Mouse (Mus musculus) embryonic facial prominence, embryonic 13.5 days (tissue): ENCODE results near the gene Gtf2h4. TPM values are rescaled to one million over a fixed set of nuclear protein-coding genes. Genes with fewer than 3 reads are reported as not detected.
A peak's percentile ranks its signal among the peaks of the same experiment; 100 is the strongest.

Experiments
- ATAC-seq: fragments of 200-750 bp; cut with Nextera tagmentation; 2 replicates; pipeline ENCODE4 v1.8.0; 2017; ENCODE audit warnings: low read depth; ENCODE audit not compliant: insufficient number of reproducible peaks, insufficient read depth, low FRiP score, low TSS enrichment
- H3K27ac ChIP-seq: fragments of 300-500 bp; sonication (generic); 2 replicates; pipeline ENCODE4 v1.5.1; 2015; ENCODE audit warnings: moderate library complexity, mild to moderate bottlenecking, inconsistent platforms
- H3K27me3 ChIP-seq: fragments of 300-500 bp; sonication (generic); 2 replicates; pipeline ENCODE4 v1.6.1; 2015; ENCODE audit warnings: mild to moderate bottlenecking, inconsistent platforms
- H3K36me3 ChIP-seq: fragments of 300-500 bp; sonication (generic); 2 replicates; pipeline ENCODE4 v1.6.1; 2015; ENCODE audit warnings: mild to moderate bottlenecking, inconsistent platforms
- H3K4me1 ChIP-seq: fragments of 300-500 bp; sonication (generic); 2 replicates; pipeline ENCODE4 v1.6.1; 2015; ENCODE audit warnings: inconsistent platforms
- H3K4me2 ChIP-seq: fragments of 300-500 bp; sonication (generic); 2 replicates; pipeline ENCODE4 v1.6.1; 2015; ENCODE audit warnings: moderate library complexity, mild to moderate bottlenecking, inconsistent platforms
- H3K4me3 ChIP-seq: fragments of 300-500 bp; sonication (generic); 2 replicates; pipeline ENCODE4 v1.5.1; 2015; ENCODE audit warnings: mild to moderate bottlenecking, inconsistent platforms
- H3K9ac ChIP-seq: fragments of 300-500 bp; sonication (generic); 2 replicates; pipeline ENCODE4 v1.6.1; 2015; ENCODE audit warnings: mild to moderate bottlenecking, inconsistent platforms
- H3K9me3 ChIP-seq: fragments of 300-500 bp; sonication (generic); 2 replicates; pipeline ENCODE4 v1.6.1; 2016; ENCODE audit warnings: inconsistent platforms
- WGBS: fragments of 180-500 bp; shearing (Covaris S2); methylation state at CpG from one replicate; pipeline ENCODE4 v1.1.7; 2015; ENCODE audit warnings: mixed read lengths; 5-methylcytosine and 5-hydroxymethylcytosine counted together
- polyA plus RNA-seq: library from polyadenylated mRNA; unstranded; fragments of >200 nt; fragmentation: Nextera tagmentation; extraction: Ambion mirVana; gene quantifications from 2 replicates; pipeline ENCODE4 v1.2.1, GENCODE M21; 2015

Gene Gtf2h4
- polyA plus RNA-seq, 1 experiment from 2014 or later, result 48.6 TPM

- WGBS, result under 1% methylated on average over 61 of the region's 61 CpGs
- Histone ChIP-seq H3K9me3 (no peaks in the 10 kb centered on the region), H3K4me2 (peak within 1 kb of the TSS; percentile 84), H3K9ac (peak within 1 kb of the TSS; percentile 86), H3K4me3 (peak within 1 kb of the TSS; percentile 74), H3K4me1 (peaks cover 16% of the 10 kb centered on the region), H3K36me3 (peaks cover 54% of the 10 kb centered on the region), H3K27ac (peak within 1 kb of the TSS; percentile 85), H3K27me3 (no peaks in the 10 kb centered on the region)
- peak; percentile 81 for ATAC-seq
Measured at GRCm38 (mm10) chr17:35667334-35668065, 6.0 kb downstream of the Gtf2h4 start, which contains the start of gene Vars2. Gene Vars2, minus strand, starts transcription at chr17:35667592.

GRCm38 (mm10) chr17:35666851-35667256, 6.7 kb downstream of the Gtf2h4 start:
- Histone ChIP-seq H3K4me2 (peak overlapping the region; percentile 84), H3K4me3 (peak overlapping the region; percentile 74), H3K4me1 (peaks cover 14% of the 10 kb centered on the region), H3K36me3 (peaks cover 55% of the 10 kb centered on the region), H3K9ac (peak overlapping the region; percentile 86), H3K27me3 (no peaks in the 10 kb centered on the region), H3K27ac (peak overlapping the region; percentile 85), H3K9me3 (no peaks in the 10 kb centered on the region)
- 6% methylated on average over 13 of the region's 13 CpGs for WGBS
- ATAC-seq, result peak; percentile 33

GRCm38 (mm10) chr17:35665957-35666515, 7.5 kb downstream of the Gtf2h4 start:
- Histone ChIP-seq H3K9ac (0 out of 2 replicates have a peak overlapping the region, but pooled peaks have one; percentile 41), H3K4me1 (peaks cover 14% of the 10 kb centered on the region), H3K9me3 (no peaks in the 10 kb centered on the region), H3K4me2 (peak overlapping the region; percentile 84), H3K4me3 (peak overlapping the region; percentile 74; the same call in 1 of the 2 replicates), H3K27me3 (no peaks in the 10 kb centered on the region), H3K27ac (no peak overlapping the region), H3K36me3 (peaks cover 58% of the 10 kb centered on the region)
- no peak for ATAC-seq
- 80% methylated on average over 17 of the region's 17 CpGs for WGBS

GRCm38 (mm10) chr17:35653086-35653485, 20.5 kb downstream of the Gtf2h4 start:
- H3K4me1 ChIP-seq, result no peaks in the 10 kb centered on the region
- no peak overlapping the region for H3K27ac ChIP-seq
- H3K4me2 ChIP-seq, result no peak overlapping the region
- ATAC-seq, result no peak
- no peaks in the 10 kb centered on the region for H3K9me3 ChIP-seq
- H3K9ac ChIP-seq, result no peak overlapping the region
- peaks cover 38% of the 10 kb centered on the region for H3K36me3 ChIP-seq
- WGBS, result 60% methylated on average over 2 of the region's 2 CpGs
- H3K27me3 ChIP-seq, result no peaks in the 10 kb centered on the region
- no peak overlapping the region for H3K4me3 ChIP-seq

- Histone ChIP-seq H3K9me3 (no peaks in the 10 kb centered on the region), H3K36me3 (peaks cover 1% of the 10 kb centered on the region; the same call in 1 of the 2 replicates), H3K4me1 (no peaks in the 10 kb centered on the region), H3K27ac (no peak overlapping the region), H3K9ac (no peak overlapping the region), H3K27me3 (no peaks in the 10 kb centered on the region; the same call in none of the 2 replicates), H3K4me2 (no peak overlapping the region), H3K4me3 (no peak overlapping the region)
- WGBS, result 63% methylated on average over 2 of the region's 2 CpGs
- no peak for ATAC-seq
Measured at GRCm38 (mm10) chr17:35649429-35649828, 24.1 kb downstream of the Gtf2h4 start.

GRCm38 (mm10) chr17:35643609-35644236, 29.8 kb downstream of the Gtf2h4 start, which contains the start of gene Mucl3:
Gene Mucl3, minus strand, starts transcription at chr17:35643695.
- Histone ChIP-seq H3K27ac (no peak within 1 kb of the TSS), H3K9me3 (no peaks in the 10 kb centered on the region), H3K9ac (no peak within 1 kb of the TSS), H3K4me1 (0 out of 2 replicates have a peak, but pooled peaks cover 5% of the 10 kb centered on the region), H3K4me2 (no peak within 1 kb of the TSS), H3K36me3 (no peaks in the 10 kb centered on the region), H3K27me3 (peaks cover 7% of the 10 kb centered on the region), H3K4me3 (no peak within 1 kb of the TSS)
- no peak for ATAC-seq
- WGBS, result 75% methylated on average over 13 of the region's 13 CpGs

- ATAC-seq, result no peak
- peak overlapping the region; percentile 50 for H3K4me2 ChIP-seq
- peaks cover 11% of the 10 kb centered on the region; the same call in 1 of the 2 replicates for H3K4me1 ChIP-seq
- no peaks in the 10 kb centered on the region for H3K36me3 ChIP-seq
- 84% methylated on average over 6 of the region's 6 CpGs for WGBS
- peaks cover 7% of the 10 kb centered on the region for H3K27me3 ChIP-seq
- no peak overlapping the region for H3K4me3 ChIP-seq
- H3K9ac ChIP-seq, result no peak overlapping the region
- H3K27ac ChIP-seq, result 0 out of 2 replicates have a peak overlapping the region, but pooled peaks have one; percentile 16
- no peaks in the 10 kb centered on the region for H3K9me3 ChIP-seq
Measured at GRCm38 (mm10) chr17:35639352-35639751, 34.2 kb downstream of the Gtf2h4 start.

GRCm38 (mm10) chr17:35638475-35639190, 34.9 kb downstream of the Gtf2h4 start:
- Histone ChIP-seq H3K9ac (no peak overlapping the region), H3K36me3 (no peaks in the 10 kb centered on the region), H3K9me3 (no peaks in the 10 kb centered on the region), H3K27ac (0 out of 2 replicates have a peak overlapping the region, but pooled peaks have one; percentile 44), H3K4me1 (peaks cover 11% of the 10 kb centered on the region; the same call in 1 of the 2 replicates), H3K4me3 (no peak overlapping the region), H3K27me3 (peaks cover under 1% of the 10 kb centered on the region), H3K4me2 (peak overlapping the region; percentile 50)
- peak; percentile 87; the same call in 1 of the 2 replicates for ATAC-seq
- WGBS, result 22% methylated on average over 14 of the region's 14 CpGs

GRCm38 (mm10) chr17:35636363-35636762, 37.2 kb downstream of the Gtf2h4 start:
- no peaks in the 10 kb centered on the region for H3K36me3 ChIP-seq
- ATAC-seq, result no peak
- H3K4me1 ChIP-seq, result peaks cover 11% of the 10 kb centered on the region; the same call in 1 of the 2 replicates
- no peak overlapping the region for H3K9ac ChIP-seq
- H3K27ac ChIP-seq, result no peak overlapping the region
- H3K4me3 ChIP-seq, result no peak overlapping the region
- H3K4me2 ChIP-seq, result peak overlapping the region; percentile 62
- no peaks in the 10 kb centered on the region for H3K9me3 ChIP-seq
- WGBS, result 38% methylated on average over 5 of the region's 5 CpGs
- no peaks in the 10 kb centered on the region; the same call in 1 of the 2 replicates for H3K27me3 ChIP-seq

- WGBS, result 2% methylated on average over 15 of the region's 15 CpGs
- Histone ChIP-seq H3K4me1 (peaks cover 11% of the 10 kb centered on the region; the same call in 1 of the 2 replicates), H3K9me3 (no peaks in the 10 kb centered on the region), H3K27me3 (no peaks in the 10 kb centered on the region; the same call in 1 of the 2 replicates), H3K4me2 (peak overlapping the region; percentile 62), H3K4me3 (peak overlapping the region; percentile 43), H3K9ac (peak overlapping the region; percentile 60), H3K36me3 (no peaks in the 10 kb centered on the region), H3K27ac (0 out of 2 replicates have a peak overlapping the region, but pooled peaks have one; percentile 19)
- ATAC-seq, result peak; percentile 4; the same call in 1 of the 2 replicates
Measured at GRCm38 (mm10) chr17:35635699-35636111, 37.8 kb downstream of the Gtf2h4 start.
